Mouse (Mus musculus): Measurements from ENCODE around the gene Tmem30c. TPM values are rescaled to one million over a fixed set of nuclear protein-coding genes. Genes with fewer than 3 reads are reported as not detected.

The Tmem30c gene
- polyA plus RNA-seq, 1 experiment from 2014 or later, result 0.04 TPM

GRCm38 (mm10) chr16:57302792-57303698 lies 10.4 kb upstream of the Tmem30c start:
- H3K27me3 ChIP-seq (replicated peaks; ENCODE audit: insufficient read depth, low read length), result no peaks in the 10 kb centered on the region
- DNase-seq (ENCODE audit: low spot score) (no peak), ATAC-seq (no peak)
- H3K27ac ChIP-seq (ENCODE audit: low read length), result no peak overlapping the region
- H3K9me3 ChIP-seq (ENCODE audit: low read length), result no peaks in the 10 kb centered on the region
- no peaks in the 10 kb centered on the region for H3K4me1 ChIP-seq (ENCODE audit: insufficient read depth, low read depth, low read length)
- no peak overlapping the region for H3K4me3 ChIP-seq (ENCODE audit: low read depth, low read length)
- TF ChIP-seq EP300 (IDR thresholded peaks at IDR 0.05) (no peak), CTCF (IDR thresholded peaks at IDR 0.05) (no peak)
- H3K4me2 ChIP-seq (replicated peaks; ENCODE audit: low read depth, low read length), result no peak overlapping the region
- 75% methylated on average over 25 of the region's 25 CpGs for WGBS
- no peak overlapping the region for H3K9ac ChIP-seq (replicated peaks; ENCODE audit: low read depth)
- no peaks in the 10 kb centered on the region for H3K36me3 ChIP-seq (ENCODE audit: insufficient read depth, low read length)

- ATAC-seq (no peak), DNase-seq (ENCODE audit: low spot score) (no peak)
- H3K4me3 ChIP-seq (ENCODE audit: low read depth, low read length), result no peak overlapping the region
- 68% methylated on average over 9 of the region's 9 CpGs for WGBS
- no peak overlapping the region for H3K27ac ChIP-seq (ENCODE audit: low read length)
- H3K4me1 ChIP-seq (ENCODE audit: insufficient read depth, low read depth, low read length), result no peaks in the 10 kb centered on the region
- no peak overlapping the region for H3K9ac ChIP-seq (replicated peaks; ENCODE audit: low read depth)
- no peaks in the 10 kb centered on the region for H3K36me3 ChIP-seq (ENCODE audit: insufficient read depth, low read length)
- H3K9me3 ChIP-seq (ENCODE audit: low read length), result no peaks in the 10 kb centered on the region
- no peak overlapping the region for H3K4me2 ChIP-seq (replicated peaks; ENCODE audit: low read depth, low read length)
- no peaks in the 10 kb centered on the region for H3K27me3 ChIP-seq (replicated peaks; ENCODE audit: insufficient read depth, low read length)
- TF ChIP-seq CTCF (IDR thresholded peaks at IDR 0.05), result no peak
- TF ChIP-seq EP300 (IDR thresholded peaks at IDR 0.05), result no peak
These were observed 8.9 kb upstream of the Tmem30c start for GRCm38 (mm10) chr16:57301512-57302115.

- Histone ChIP-seq H3K4me2 (replicated peaks; ENCODE audit: low read depth, low read length) (no peak overlapping the region), H3K9me3 (ENCODE audit: low read length) (no peaks in the 10 kb centered on the region), H3K9ac (replicated peaks; ENCODE audit: low read depth) (no peak overlapping the region), H3K27me3 (replicated peaks; ENCODE audit: insufficient read depth, low read length) (no peaks in the 10 kb centered on the region), H3K36me3 (ENCODE audit: insufficient read depth, low read length) (no peaks in the 10 kb centered on the region), H3K4me1 (ENCODE audit: insufficient read depth, low read depth, low read length) (no peaks in the 10 kb centered on the region), H3K27ac (ENCODE audit: low read length) (peak overlapping the region; percentile 59; the same call in 1 of the 2 replicates), H3K4me3 (ENCODE audit: low read depth, low read length) (no peak overlapping the region)
- TF ChIP-seq CTCF (IDR thresholded peaks at IDR 0.05), result no peak
- TF ChIP-seq EP300 (IDR thresholded peaks at IDR 0.05), result peak; percentile 91
- whole genome bisulfite sequencing, result 59% methylated on average over 10 of the region's 10 CpGs
- DNase-seq (ENCODE audit: low spot score), result no peak
- ATAC-seq, result peak; percentile 90
These were observed 2.7 kb upstream of the Tmem30c start for GRCm38 (mm10) chr16:57295216-57295934.

GRCm38 (mm10) chr16:57292296-57292695 lies 369 bp downstream of the Tmem30c start:
- TF ChIP-seq CTCF (IDR thresholded peaks at IDR 0.05), result no peak
- no peak for TF ChIP-seq EP300 (IDR thresholded peaks at IDR 0.05)
- no peaks in the 10 kb centered on the region for H3K36me3 ChIP-seq (ENCODE audit: insufficient read depth, low read length)
- DNase-seq (ENCODE audit: low spot score), result no peak
- H3K9me3 ChIP-seq (ENCODE audit: low read length), result no peaks in the 10 kb centered on the region
- no peak overlapping the region for H3K27ac ChIP-seq (ENCODE audit: low read length)
- no peaks in the 10 kb centered on the region for H3K27me3 ChIP-seq (replicated peaks; ENCODE audit: insufficient read depth, low read length)
- ATAC-seq, result no peak
- H3K4me1 ChIP-seq (ENCODE audit: insufficient read depth, low read depth, low read length), result no peaks in the 10 kb centered on the region
- WGBS, result 54% methylated on average over 4 of the region's 4 CpGs
- no peak overlapping the region for H3K4me3 ChIP-seq (ENCODE audit: low read depth, low read length)
- H3K4me2 ChIP-seq (replicated peaks; ENCODE audit: low read depth, low read length), result no peak overlapping the region
- no peak overlapping the region for H3K9ac ChIP-seq (replicated peaks; ENCODE audit: low read depth)

- H3K4me1 ChIP-seq (ENCODE audit: insufficient read depth, low read depth, low read length), result no peaks in the 10 kb centered on the region
- 87% methylated on average over 5 of the region's 5 CpGs for WGBS
- H3K4me2 ChIP-seq (replicated peaks; ENCODE audit: low read depth, low read length), result no peak overlapping the region
- no peak overlapping the region for H3K27ac ChIP-seq (ENCODE audit: low read length)
- H3K9ac ChIP-seq (replicated peaks; ENCODE audit: low read depth), result no peak overlapping the region
- ATAC-seq (no peak), DNase-seq (ENCODE audit: low spot score) (no peak)
- no peaks in the 10 kb centered on the region for H3K9me3 ChIP-seq (ENCODE audit: low read length)
- no peak overlapping the region for H3K4me3 ChIP-seq (ENCODE audit: low read depth, low read length)
- TF ChIP-seq EP300 (IDR thresholded peaks at IDR 0.05), result no peak
- TF ChIP-seq CTCF (IDR thresholded peaks at IDR 0.05), result no peak
- H3K36me3 ChIP-seq (ENCODE audit: insufficient read depth, low read length), result no peaks in the 10 kb centered on the region
- H3K27me3 ChIP-seq (replicated peaks; ENCODE audit: insufficient read depth, low read length), result no peaks in the 10 kb centered on the region
These were observed 969 bp downstream of the Tmem30c start for GRCm38 (mm10) chr16:57291696-57292095.

GRCm38 (mm10) chr16:57281417-57281816 lies 11.2 kb downstream of the Tmem30c start:
- Histone ChIP-seq H3K27ac (ENCODE audit: low read length) (no peak overlapping the region), H3K9me3 (ENCODE audit: low read length) (no peaks in the 10 kb centered on the region), H3K4me2 (replicated peaks; ENCODE audit: low read depth, low read length) (no peak overlapping the region), H3K4me1 (ENCODE audit: insufficient read depth, low read depth, low read length) (no peaks in the 10 kb centered on the region), H3K4me3 (ENCODE audit: low read depth, low read length) (no peak overlapping the region), H3K9ac (replicated peaks; ENCODE audit: low read depth) (no peak overlapping the region), H3K36me3 (ENCODE audit: insufficient read depth, low read length) (no peaks in the 10 kb centered on the region), H3K27me3 (replicated peaks; ENCODE audit: insufficient read depth, low read length) (no peaks in the 10 kb centered on the region)
- no peak for ATAC-seq
- TF ChIP-seq CTCF (IDR thresholded peaks at IDR 0.05) (no peak), EP300 (IDR thresholded peaks at IDR 0.05) (no peak)
- no peak for DNase-seq (ENCODE audit: low spot score)
- WGBS, result 83% methylated on average over 8 of the region's 8 CpGs

Measured in lung, postnatal 0 days (tissue).